Mouse (Mus musculus) thymus, postnatal 4 days (tissue): ENCODE results near the gene Ick.
"Not testable (repeated sequence)": the region's sequence is repeated elsewhere in the genome, so short reads cannot be mapped to it uniquely, and the experiment has no call there.

Experiments used
- DNase-seq: peaks from one replicate; pipeline ENCODE4 v3.0.0; 2021

Gene Ick

GRCm38 (mm10) chr9:78105501-78105932 lies 3.5 kb upstream of the Ick start:
- no peak for DNase-seq

- no peak for DNase-seq
Observed at GRCm38 (mm10) chr9:78106821-78107220, 2.2 kb upstream of the Ick start.

GRCm38 (mm10) chr9:78107582-78107911 lies 1.4 kb upstream of the Ick start:
- no peak for DNase-seq

- peak; percentile 88 for DNase-seq
Observed at GRCm38 (mm10) chr9:78107912-78108795, 838 bp upstream of the Ick start.

GRCm38 (mm10) chr9:78109656-78110055 lies 664 bp downstream of the Ick start:
- DNase-seq, result no peak

- DNase-seq, result no peak
Observed at GRCm38 (mm10) chr9:78111456-78111855, 2.5 kb downstream of the Ick start.

- DNase-seq, result peak; percentile 96
Observed at GRCm38 (mm10) chr9:78112770-78113537, 4.0 kb downstream of the Ick start.

- no peak for DNase-seq
Observed at GRCm38 (mm10) chr9:78113538-78113885, 4.5 kb downstream of the Ick start.

- no peak for DNase-seq
Observed at GRCm38 (mm10) chr9:78115746-78116145, 6.8 kb downstream of the Ick start.

- DNase-seq, result no peak
Observed at GRCm38 (mm10) chr9:78117690-78118089, 8.7 kb downstream of the Ick start.

GRCm38 (mm10) chr9:78121358-78121757 lies 12.4 kb downstream of the Ick start:
- DNase-seq, result no peak

- no peak for DNase-seq
Observed at GRCm38 (mm10) chr9:78121985-78122384, 13.0 kb downstream of the Ick start.

GRCm38 (mm10) chr9:78122939-78123712 lies 14.1 kb downstream of the Ick start:
- DNase-seq, result no peak

GRCm38 (mm10) chr9:78124297-78124696 lies 15.3 kb downstream of the Ick start:
- no peak for DNase-seq

GRCm38 (mm10) chr9:78126007-78126406 lies 17.0 kb downstream of the Ick start:
- DNase-seq, result no peak

GRCm38 (mm10) chr9:78126643-78127042 lies 17.7 kb downstream of the Ick start:
- no peak for DNase-seq

- DNase-seq, result no peak
Observed at GRCm38 (mm10) chr9:78135658-78136057, 26.7 kb downstream of the Ick start.

GRCm38 (mm10) chr9:78138044-78138676 lies 29.2 kb downstream of the Ick start:
- no peak for DNase-seq

- no peak for DNase-seq
Observed at GRCm38 (mm10) chr9:78139463-78139862, 30.5 kb downstream of the Ick start.

- no peak for DNase-seq
Observed at GRCm38 (mm10) chr9:78146099-78146498, 37.1 kb downstream of the Ick start.

- no peak for DNase-seq
Observed at GRCm38 (mm10) chr9:78146627-78147026, 37.6 kb downstream of the Ick start.

- DNase-seq, result no peak
Observed at GRCm38 (mm10) chr9:78148149-78148548, 39.2 kb downstream of the Ick start.

GRCm38 (mm10) chr9:78149770-78150169 lies 40.8 kb downstream of the Ick start:
- DNase-seq, result not testable (repeated sequence)
